Mouse (Mus musculus) cerebellum, postnatal 10 days (tissue): ENCODE measurements around the gene 4933402J07Rik.

ENCODE experiments used
- DNase-seq, 2 experiments: peaks; one replicate each; pipeline ENCODE4 v3.0.0; 2021; ENCODE audit warnings: mixed read lengths in 2 of 2

The 4933402J07Rik gene

GRCm38 (mm10) chr8:87621181-87621580, 57.5 kb downstream of the 4933402J07Rik start:
- DNase-seq = peak; percentile 72 to 81

GRCm38 (mm10) chr8:87629656-87630055, 66.0 kb downstream of the 4933402J07Rik start:
- DNase-seq = no peak

- no peak for DNase-seq
These were observed 68.1 kb downstream of the 4933402J07Rik start for GRCm38 (mm10) chr8:87631776-87632175.

- DNase-seq = no peak
These were observed 72.6 kb downstream of the 4933402J07Rik start for GRCm38 (mm10) chr8:87636226-87636742.
